Mouse (Mus musculus): ENCODE data around the gene Cep57l1.

DNA sequence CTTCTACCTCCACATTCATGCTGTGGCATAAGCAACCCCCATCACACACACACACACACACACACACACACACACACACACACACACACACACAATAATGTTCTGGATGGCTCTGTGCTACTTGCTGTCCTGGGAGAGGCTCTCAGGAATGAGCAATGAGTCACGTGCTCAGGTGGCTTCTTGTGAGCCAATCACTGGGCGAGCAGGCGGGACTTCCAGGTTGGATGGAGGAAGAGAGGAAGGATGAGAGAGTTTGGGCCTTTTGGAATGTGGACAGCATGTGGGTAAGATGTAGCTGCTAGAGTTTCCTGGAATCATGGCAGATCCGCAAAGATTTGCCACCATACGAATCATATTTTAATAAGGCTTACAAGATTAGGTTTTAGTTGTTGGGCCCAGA, 52.4 kb downstream of the Cep57l1 start:
- TF ChIP-seq RAD21 (IDR thresholded peaks at IDR 0.05; ENCODE audit: low read depth, low read length) = no peak
- TF ChIP-seq GATA1 (IDR thresholded peaks at IDR 0.05; ENCODE audit: low read depth, low read length) = no peak
- no peak for TF ChIP-seq CTCF (IDR thresholded peaks at IDR 0.05 in 2 of 3, conservative IDR thresholded peaks at IDR 0.05 in 1 of 3; ENCODE audit: control insufficient read depth in 1 of 3, insufficient read depth in 1 of 3, low read depth in 2 of 3, low read length in 3 of 3, poor library complexity in 1 of 3, severe bottlenecking in 1 of 3)
- no peak for TF ChIP-seq NRF1 (IDR thresholded peaks at IDR 0.05; ENCODE audit: insufficient read depth, low read depth, low read length, poor library complexity, severe bottlenecking)
